Mouse (Mus musculus) heart, postnatal 36 days (tissue): ENCODE measurements around the gene F830045P16Rik. TPM values are rescaled to one million over a fixed set of nuclear protein-coding genes. Genes with fewer than 3 reads are reported as not detected.

ENCODE experiments used
- total RNA-seq, 2 experiments: library from RNA; stranded (reverse); gene quantifications; 2 replicates each; pipeline ENCODE4 v1.2.3; 2021

F830045P16Rik gene
- total RNA-seq, 2 experiments from 2014 or later, result 0.14 to 0.19 TPM

Other genes with a start within 250 kb of the F830045P16Rik start
- under 1 TPM; 0.73 to 0.86 TPM for gene Ckap2l, start 239.4 kb downstream of the F830045P16Rik start, total RNA-seq
- not detected for gene Il1a, start 226.6 kb downstream of the F830045P16Rik start, total RNA-seq
- gene Il1b, start 165.5 kb downstream of the F830045P16Rik start, total RNA-seq, result under 1 TPM; 0.43 to 0.58 TPM
- 10 to 100 TPM; 27.0 to 32.2 TPM for gene Sirpa, start 56.2 kb upstream of the F830045P16Rik start, total RNA-seq
- gene Pdyn, start 163.2 kb upstream of the F830045P16Rik start, total RNA-seq, result not detected